Mouse (Mus musculus): Measurements from ENCODE around the gene Unc45a. TPM values are rescaled to one million over a fixed set of nuclear protein-coding genes. Genes with fewer than 3 reads are reported as not detected.

The Unc45a gene
- total and polyA plus RNA-seq, 2 experiments from 2014 or later: 47.8 to 57.8 TPM

DNA sequence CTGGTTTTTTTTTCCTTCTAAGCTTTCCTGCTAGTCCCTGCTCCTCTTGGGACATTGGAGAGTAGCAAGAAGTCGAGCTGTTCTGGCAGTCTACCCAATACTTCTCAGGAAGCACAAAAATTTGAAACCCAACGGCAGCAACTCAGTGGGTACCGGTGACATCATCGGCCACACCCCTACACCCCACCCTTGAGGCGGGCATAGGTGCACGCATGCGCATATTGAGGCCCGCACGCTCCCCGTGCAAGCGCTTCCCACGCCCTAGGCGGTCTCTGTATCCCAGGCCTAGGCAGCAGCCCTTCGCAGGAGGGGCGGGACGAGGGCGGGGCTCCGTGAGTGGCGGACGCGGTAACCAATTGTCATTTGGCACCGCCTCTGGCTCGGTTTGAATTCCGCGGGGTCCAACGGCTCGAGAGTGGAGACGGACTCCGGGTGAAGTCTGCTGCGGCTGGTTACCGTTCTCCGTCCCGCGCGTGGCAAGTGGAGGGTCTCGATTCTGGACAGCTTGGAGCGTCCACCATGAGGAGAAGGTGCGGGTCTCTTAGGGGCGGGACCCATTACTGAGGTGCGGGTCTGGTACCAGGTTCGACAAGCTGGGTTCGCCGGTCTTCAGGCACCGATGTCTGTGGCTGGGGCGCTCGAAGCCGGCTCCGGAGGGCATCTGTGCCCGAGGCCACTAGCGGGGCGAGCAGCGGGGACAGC is 46.6 kb downstream of the Unc45a start, which contains the start of gene Prc1:
Prc1 (plus strand) TSS at position 389 of the 702 bp plus-strand sequence.
- DNase-seq (ENCODE audit: low spot score): peak; percentile 98

DNA sequence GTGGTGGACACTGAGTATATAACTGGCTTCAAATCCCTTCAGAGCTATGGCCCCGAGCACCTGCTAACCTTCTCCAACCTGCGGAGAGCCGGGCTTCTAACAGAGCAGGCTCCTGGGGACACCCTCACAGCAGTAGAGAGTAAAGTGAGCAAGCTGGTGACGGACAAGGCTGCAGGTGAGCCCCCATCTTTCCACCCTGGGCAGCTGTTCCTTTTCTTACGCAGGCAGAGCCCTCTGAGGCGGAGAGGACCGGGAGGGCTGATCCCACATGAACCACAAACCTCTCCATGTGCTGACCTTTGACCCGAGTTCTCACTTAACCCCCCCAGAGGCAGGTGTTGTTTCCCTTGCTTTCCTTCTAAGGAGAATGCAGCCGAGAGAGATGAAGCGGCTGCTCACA is 53.1 kb downstream of the Unc45a start:
- H3K27ac ChIP-seq: no peak overlapping the region
- H3K9me3 ChIP-seq (ENCODE audit: low read length): no peaks in the 10 kb centered on the region
- TF ChIP-seq CTCF (IDR thresholded peaks at IDR 0.05; ENCODE audit: low read depth): no peak
- no peak for ATAC-seq
- H3K27me3 ChIP-seq (ENCODE audit: insufficient read depth, low read length): no peaks in the 10 kb centered on the region
- H3K9ac ChIP-seq (replicated peaks; ENCODE audit: low read length): no peak overlapping the region
- H3K4me1 ChIP-seq (ENCODE audit: insufficient read depth, low read length): no peaks in the 10 kb centered on the region
- WGBS: 85% methylated on average over 10 of the region's 10 CpGs
- H3K4me2 ChIP-seq (ENCODE audit: low read depth, low read length): no peak overlapping the region
- H3K36me3 ChIP-seq (ENCODE audit: insufficient read depth, low read length): peaks cover 58% of the 10 kb centered on the region
- H3K4me3 ChIP-seq (ENCODE audit: low read length): no peak overlapping the region
- no peak for DNase-seq (ENCODE audit: low spot score)

More for the DNA sequence above, 46.6 kb downstream of the Unc45a start, which contains the start of gene Prc1:
- peaks cover 7% of the 10 kb centered on the region; the same call in 1 of the 2 replicates for H3K36me3 ChIP-seq (ENCODE audit: insufficient read depth, low read length)
- WGBS: under 1% methylated on average over 52 of the region's 52 CpGs
- no peak for TF ChIP-seq CTCF (IDR thresholded peaks at IDR 0.05; ENCODE audit: low read depth)
- peak within 1 kb of the TSS; percentile 58 for H3K9ac ChIP-seq (replicated peaks; ENCODE audit: low read length)
- peak within 1 kb of the TSS; percentile 97 for H3K4me2 ChIP-seq (ENCODE audit: low read depth, low read length)
- H3K4me3 ChIP-seq (ENCODE audit: low read length): peak within 1 kb of the TSS; percentile 73
- no peaks in the 10 kb centered on the region for H3K27me3 ChIP-seq (ENCODE audit: insufficient read depth, low read length)
- ATAC-seq: peak; percentile 99
- no peaks in the 10 kb centered on the region for H3K4me1 ChIP-seq (ENCODE audit: insufficient read depth, low read length)
- no peaks in the 10 kb centered on the region for H3K9me3 ChIP-seq (ENCODE audit: low read length)
- H3K27ac ChIP-seq: peak within 1 kb of the TSS; percentile 66; the same call in 1 of the 2 replicates

DNA sequence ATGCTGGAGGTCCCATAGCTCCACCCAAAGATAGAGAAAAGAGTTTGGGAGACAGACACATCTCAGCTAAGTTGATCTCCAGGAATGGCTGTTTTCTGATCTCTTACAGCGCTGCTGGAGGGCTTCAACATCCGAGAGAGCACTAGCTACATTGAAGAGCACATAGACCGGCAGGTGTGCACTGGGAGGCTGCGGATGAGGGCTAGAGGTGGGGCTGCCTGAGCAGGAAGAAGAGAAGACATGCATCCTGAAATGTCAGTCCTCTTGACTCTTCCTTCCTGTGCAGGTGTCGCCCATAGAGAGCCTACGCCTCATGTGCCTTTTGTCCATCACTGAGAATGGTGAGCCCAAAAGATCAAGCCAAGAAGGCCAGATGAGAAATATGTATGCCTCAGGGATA is 55.1 kb downstream of the Unc45a start:
- ATAC-seq: no peak
- Histone ChIP-seq H3K4me2 (ENCODE audit: low read depth, low read length) (no peak overlapping the region), H3K4me1 (ENCODE audit: insufficient read depth, low read length) (no peaks in the 10 kb centered on the region), H3K9me3 (ENCODE audit: low read length) (no peaks in the 10 kb centered on the region), H3K27me3 (ENCODE audit: insufficient read depth, low read length) (no peaks in the 10 kb centered on the region), H3K4me3 (ENCODE audit: low read length) (no peak overlapping the region), H3K9ac (replicated peaks; ENCODE audit: low read length) (no peak overlapping the region), H3K27ac (no peak overlapping the region), H3K36me3 (ENCODE audit: insufficient read depth, low read length) (peaks cover 58% of the 10 kb centered on the region)
- TF ChIP-seq CTCF (IDR thresholded peaks at IDR 0.05; ENCODE audit: low read depth): no peak
- DNase-seq (ENCODE audit: low spot score): no peak
- WGBS: 94% methylated on average over 6 of the region's 6 CpGs

DNA sequence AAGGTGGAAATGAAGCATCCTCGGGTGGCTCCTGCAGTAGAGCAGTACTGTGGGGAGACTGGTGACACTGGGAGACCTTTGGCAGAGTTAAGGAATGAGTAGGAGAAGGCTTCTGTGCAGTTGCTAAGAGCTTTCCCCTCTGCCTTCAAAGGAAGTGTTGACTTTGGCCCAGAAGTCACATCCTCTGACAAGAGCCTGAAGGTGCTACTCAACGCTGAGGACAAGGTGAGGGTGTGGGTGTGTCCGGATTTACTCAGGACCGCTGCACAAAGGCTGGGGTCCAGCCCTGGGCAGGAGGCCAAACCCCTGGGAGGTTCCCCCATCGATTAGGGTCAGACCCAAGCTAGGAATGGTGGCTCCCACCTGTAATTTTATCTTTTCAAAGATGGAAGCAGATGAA is 56.4 kb downstream of the Unc45a start:
- H3K27ac ChIP-seq: no peak overlapping the region
- no peaks in the 10 kb centered on the region for H3K9me3 ChIP-seq (ENCODE audit: low read length)
- H3K36me3 ChIP-seq (ENCODE audit: insufficient read depth, low read length): peaks cover 58% of the 10 kb centered on the region
- ATAC-seq (no peak), DNase-seq (ENCODE audit: low spot score) (no peak)
- H3K27me3 ChIP-seq (ENCODE audit: insufficient read depth, low read length): no peaks in the 10 kb centered on the region
- no peaks in the 10 kb centered on the region for H3K4me1 ChIP-seq (ENCODE audit: insufficient read depth, low read length)
- H3K4me3 ChIP-seq (ENCODE audit: low read length): no peak overlapping the region
- H3K9ac ChIP-seq (replicated peaks; ENCODE audit: low read length): no peak overlapping the region
- no peak for TF ChIP-seq CTCF (IDR thresholded peaks at IDR 0.05; ENCODE audit: low read depth)
- no peak overlapping the region for H3K4me2 ChIP-seq (ENCODE audit: low read depth, low read length)
- 87% methylated on average over 5 of the region's 5 CpGs for WGBS

DNA sequence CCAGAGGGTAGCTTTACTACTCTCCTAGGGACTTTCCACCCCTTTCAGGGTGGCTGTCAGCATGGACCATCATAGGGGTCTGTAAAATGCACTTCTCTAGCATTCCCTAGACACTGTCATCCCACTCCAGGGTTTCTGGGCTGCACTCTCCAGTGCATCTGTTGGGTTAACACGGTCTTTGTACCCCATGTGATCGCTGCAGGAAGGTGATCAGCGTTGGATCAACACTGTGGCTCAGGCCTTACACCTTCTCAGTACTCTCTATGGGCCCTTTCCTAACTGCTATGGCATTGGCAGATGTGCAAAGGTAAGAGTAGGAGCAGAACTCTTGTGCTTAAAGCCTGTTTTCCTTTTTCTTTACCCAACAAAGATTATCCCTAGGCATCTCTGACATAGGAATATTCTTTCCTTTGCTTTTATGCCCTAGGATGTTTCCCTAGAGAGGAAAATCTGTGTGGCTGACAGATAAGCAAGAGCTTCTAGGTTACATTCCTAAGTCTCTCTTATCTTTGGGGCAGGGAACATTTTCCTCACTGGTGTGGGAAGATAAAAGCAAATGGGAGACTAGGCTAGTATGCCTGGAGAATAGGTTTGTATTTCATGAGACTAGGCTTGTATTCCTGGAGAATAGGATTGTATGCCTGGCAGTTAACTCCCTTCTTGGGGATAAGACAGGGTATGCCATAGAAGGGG is 57.4 kb downstream of the Unc45a start:
- Histone ChIP-seq H3K9ac (replicated peaks; ENCODE audit: low read length) (no peak overlapping the region), H3K36me3 (ENCODE audit: insufficient read depth, low read length) (peaks cover 65% of the 10 kb centered on the region), H3K27ac (no peak overlapping the region), H3K4me3 (ENCODE audit: low read length) (no peak overlapping the region), H3K27me3 (ENCODE audit: insufficient read depth, low read length) (no peaks in the 10 kb centered on the region), H3K9me3 (ENCODE audit: low read length) (no peaks in the 10 kb centered on the region), H3K4me2 (ENCODE audit: low read depth, low read length) (no peak overlapping the region), H3K4me1 (ENCODE audit: insufficient read depth, low read length) (no peaks in the 10 kb centered on the region)
- no peak for DNase-seq (ENCODE audit: low spot score)
- ATAC-seq: no peak
- 94% methylated on average over 3 of the region's 3 CpGs for WGBS
- no peak for TF ChIP-seq CTCF (IDR thresholded peaks at IDR 0.05; ENCODE audit: low read depth)

DNA sequence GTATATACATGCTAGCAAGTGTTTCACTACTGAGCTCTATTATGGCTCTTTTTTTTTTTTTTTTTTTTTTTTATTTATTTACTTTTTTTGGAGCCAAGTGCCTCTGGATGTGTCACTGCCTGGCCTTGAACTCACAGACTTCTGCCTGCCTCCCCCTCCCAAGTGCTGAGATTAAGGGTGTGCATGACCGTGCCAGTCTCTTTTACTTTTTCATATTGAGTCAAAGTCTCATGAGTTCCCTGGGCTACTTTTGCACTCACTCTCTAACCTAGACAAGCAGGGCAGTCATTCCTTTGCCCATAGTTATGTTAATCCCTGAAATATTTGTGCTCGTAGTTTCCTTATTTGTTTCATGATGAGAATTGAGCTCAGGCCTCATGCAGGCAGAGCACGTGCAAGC is 59.2 kb downstream of the Unc45a start:
- H3K4me1 ChIP-seq (ENCODE audit: insufficient read depth, low read length): no peaks in the 10 kb centered on the region
- 86% methylated on average over 3 of the region's 3 CpGs for WGBS
- no peaks in the 10 kb centered on the region for H3K9me3 ChIP-seq (ENCODE audit: low read length)
- peaks cover 57% of the 10 kb centered on the region for H3K36me3 ChIP-seq (ENCODE audit: insufficient read depth, low read length)
- no peak for TF ChIP-seq CTCF (IDR thresholded peaks at IDR 0.05; ENCODE audit: low read depth)
- H3K4me2 ChIP-seq (ENCODE audit: low read depth, low read length): no peak overlapping the region
- no peak overlapping the region for H3K4me3 ChIP-seq (ENCODE audit: low read length)
- DNase-seq (ENCODE audit: low spot score) (no peak), ATAC-seq (no peak)
- H3K27me3 ChIP-seq (ENCODE audit: insufficient read depth, low read length): no peaks in the 10 kb centered on the region
- H3K9ac ChIP-seq (replicated peaks; ENCODE audit: low read length): no peak overlapping the region
- no peak overlapping the region for H3K27ac ChIP-seq

DNA sequence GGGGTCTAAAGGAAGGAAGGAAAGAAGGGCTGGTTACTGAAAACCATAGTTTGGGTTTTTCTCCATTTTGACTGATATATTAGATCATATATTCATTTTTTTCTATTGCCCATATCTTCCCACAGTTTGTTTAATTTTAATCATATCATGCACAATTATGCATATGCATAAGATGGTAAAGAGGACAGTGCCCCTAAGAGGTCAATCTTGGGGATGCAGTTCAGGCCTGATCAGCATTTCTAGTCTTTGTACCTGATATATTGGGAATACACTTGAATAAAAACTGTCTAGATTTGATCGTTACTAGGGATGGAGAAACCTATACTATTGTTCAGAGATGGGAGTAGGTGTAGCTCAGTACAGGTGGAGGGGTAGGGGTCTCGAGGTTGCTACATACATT is 59.8 kb downstream of the Unc45a start:
- TF ChIP-seq CTCF (IDR thresholded peaks at IDR 0.05; ENCODE audit: low read depth): peak; percentile 39
- peaks cover 57% of the 10 kb centered on the region for H3K36me3 ChIP-seq (ENCODE audit: insufficient read depth, low read length)
- WGBS: 91% methylated on average over 2 of the region's 2 CpGs

More for the DNA sequence above, 59.8 kb downstream of the Unc45a start:
- Histone ChIP-seq H3K4me2 (ENCODE audit: low read depth, low read length) (no peak overlapping the region), H3K27me3 (ENCODE audit: insufficient read depth, low read length) (no peaks in the 10 kb centered on the region), H3K4me3 (ENCODE audit: low read length) (no peak overlapping the region), H3K9ac (replicated peaks; ENCODE audit: low read length) (no peak overlapping the region), H3K4me1 (ENCODE audit: insufficient read depth, low read length) (no peaks in the 10 kb centered on the region), H3K9me3 (ENCODE audit: low read length) (no peaks in the 10 kb centered on the region), H3K27ac (no peak overlapping the region)
- DNase-seq (ENCODE audit: low spot score) (no peak), ATAC-seq (no peak)

Measured in hindbrain, postnatal 0 days (tissue).